Mouse (Mus musculus) cerebellum, postnatal 36 days (tissue): ENCODE measurements around the gene Olfr61.
"Not testable (repeated sequence)": the region's sequence is repeated elsewhere in the genome, so short reads cannot be mapped to it uniquely, and the experiment has no call there.

Experiments
- DNase-seq, 2 experiments: peaks; one replicate each; pipeline ENCODE4 v3.0.0; 2021 to 2022; ENCODE audit warnings: mixed read lengths in 2 of 2

The Olfr61 gene

GRCm38 (mm10) chr7:140628670-140629069 lies at the start of gene Olfr61:
Olfr61 (plus strand) TSS chr7:140628970.
- DNase-seq: not testable (repeated sequence)

DNA sequence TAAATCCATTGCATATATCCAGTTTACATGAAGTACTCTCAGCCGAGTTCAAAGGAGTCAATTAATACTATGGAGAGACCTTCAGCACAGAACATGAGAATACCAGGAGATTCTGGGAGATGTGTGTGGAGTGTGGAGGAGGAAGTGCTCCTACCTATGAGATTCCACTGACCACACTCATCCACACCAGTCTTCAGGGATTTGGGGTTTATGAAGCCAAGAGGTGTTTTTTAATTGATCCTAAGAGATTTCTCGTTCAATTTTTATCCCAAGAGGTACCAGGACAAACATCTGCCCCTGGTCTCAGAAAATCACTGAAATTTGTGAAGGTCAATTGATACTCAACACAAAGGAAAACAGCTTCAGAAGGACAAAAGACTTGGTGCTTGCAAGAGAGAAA lies 27.8 kb upstream of the Olfr61 start, which contains the start of gene Olfr46:
TSS of gene Olfr46 (plus strand) at position 301 of the 400 bp plus-strand sequence.
- DNase-seq: not testable (repeated sequence)

GRCm38 (mm10) chr7:140630559-140630958 lies 1.8 kb downstream of the Olfr61 start:
- no peak for DNase-seq

- DNase-seq: no peak
Observed at GRCm38 (mm10) chr7:140646152-140646551, 17.4 kb downstream of the Olfr61 start, which contains the start of gene Olfr53. Olfr53 (plus strand) TSS chr7:140646452.

DNA sequence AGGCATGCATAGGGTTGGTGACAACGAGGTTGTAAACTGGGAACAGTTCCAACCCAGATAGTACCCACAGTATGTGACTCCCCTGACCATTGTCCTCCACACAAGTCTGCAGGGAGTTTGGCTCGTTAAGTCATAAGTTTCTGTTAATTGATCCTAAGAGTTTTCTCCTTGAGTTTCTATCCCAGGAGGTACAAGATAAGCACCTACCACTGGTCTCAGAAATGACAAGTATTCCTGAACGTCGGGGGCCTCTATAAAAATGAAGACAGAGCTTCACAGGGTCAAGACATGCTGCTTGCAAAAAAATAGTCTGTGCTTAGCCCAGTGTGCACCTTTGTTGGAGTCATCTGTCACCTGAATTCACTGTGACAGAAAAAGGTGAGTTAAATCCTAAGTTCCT lies 30.9 kb downstream of the Olfr61 start, which contains the start of gene Olfr539:
TSS of gene Olfr539 (plus strand) at position 301 of the 400 bp plus-strand sequence.
- no peak for DNase-seq

GRCm38 (mm10) chr7:140670693-140671092 lies 41.9 kb downstream of the Olfr61 start:
- not testable (repeated sequence) for DNase-seq

- no peak for DNase-seq
Observed at GRCm38 (mm10) chr7:140675863-140676262, 47.1 kb downstream of the Olfr61 start.

- not testable (repeated sequence) for DNase-seq
Observed at GRCm38 (mm10) chr7:140679591-140679990, 50.8 kb downstream of the Olfr61 start.

DNA sequence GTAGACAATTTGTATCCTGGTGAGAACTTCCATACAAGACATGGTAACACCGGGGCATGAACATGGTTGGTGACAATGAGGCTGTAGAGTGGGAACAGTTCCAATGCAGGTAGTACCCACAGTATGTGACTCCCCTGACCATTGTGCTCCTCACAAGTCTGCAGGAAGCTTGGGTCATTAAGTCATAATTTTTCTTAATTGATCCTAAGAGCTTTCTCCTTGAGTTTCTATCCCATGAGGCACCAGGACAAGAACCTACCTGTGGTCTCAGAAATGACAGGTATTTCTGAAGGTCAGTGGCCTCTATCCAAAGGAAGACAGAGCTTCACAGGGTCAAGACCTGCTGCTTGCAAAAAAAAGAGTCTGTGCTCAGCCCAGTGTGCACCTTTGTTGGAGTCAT lies 52.9 kb downstream of the Olfr61 start, which contains the start of gene Olfr45:
TSS of gene Olfr45 (plus strand) at position 301 of the 400 bp plus-strand sequence.
- DNase-seq: no peak
